Mouse (Mus musculus) CH12.LX (cell line): Measurements from ENCODE around the gene Gm20683. TPM values are rescaled to one million over a fixed set of nuclear protein-coding genes. Genes with fewer than 3 reads are reported as not detected.

Source experiments
- DNase-seq: peaks from one replicate; pipeline ENCODE4 v3.0.0-alpha.2; 2013; ENCODE audit errors: extremely low read depth
- H3K27ac ChIP-seq: 2 replicates; pipeline ENCODE4 v1.5.1; 2012; ENCODE audit warnings: low read depth, mild to moderate bottlenecking, control low read depth, moderate library complexity; ENCODE audit not compliant: insufficient read depth
- H3K27me3 ChIP-seq: replicated peaks from 2 replicates; pipeline ENCODE3; 2012; ENCODE audit warnings: inconsistent platforms
- H3K36me3 ChIP-seq, 2 experiments: replicated peaks in 1 of 2; 2 replicates each; pipeline versions ENCODE3 to v1.6.1; 2012; ENCODE audit warnings: inconsistent platforms in 1 of 2, low read length in 1 of 2, mild to moderate bottlenecking in 1 of 2, mixed read lengths in 1 of 2, moderate library complexity in 1 of 2; ENCODE audit not compliant: control insufficient read depth in 1 of 2, insufficient read depth in 1 of 2
- H3K4me1 ChIP-seq, 2 experiments: 2 replicates each; pipeline ENCODE4 v1.6.1; 2012; ENCODE audit warnings: inconsistent platforms in 1 of 2, moderate library complexity in 1 of 2; ENCODE audit not compliant: insufficient read depth in 2 of 2, control insufficient read depth in 1 of 2
- H3K4me2 ChIP-seq: 2 replicates; pipeline ENCODE4 v1.6.1; 2012; ENCODE audit warnings: low read depth, mild to moderate bottlenecking, control low read depth; ENCODE audit not compliant: poor library complexity, insufficient read depth, severe bottlenecking
- H3K4me3 ChIP-seq, 3 experiments: fragments of 150-350 bp in 1 of 3; sonication (generic) in 1 of 3; replicated peaks in 1 of 3; 2 replicates each; pipeline versions ENCODE3 to v1.5.1; 2011 to 2012; ENCODE audit warnings: low read depth in 2 of 3, low read length in 2 of 3, mild to moderate bottlenecking in 2 of 3, moderate library complexity in 2 of 3, control low read depth in 1 of 3, improper control_type of control experiment in 1 of 3, inconsistent platforms in 1 of 3, mixed read lengths in 1 of 3; ENCODE audit not compliant: poor library complexity in 1 of 3
- H3K79me2 ChIP-seq: replicated peaks from 2 replicates; pipeline ENCODE4 v1.6.1; 2012; ENCODE audit warnings: mild to moderate bottlenecking, moderate library complexity; ENCODE audit not compliant: control insufficient read depth, poor library complexity, insufficient read depth, severe bottlenecking; ENCODE audit errors: extremely low read depth
- H3K9ac ChIP-seq: 2 replicates; pipeline ENCODE4 v1.6.1; 2012; ENCODE audit warnings: low read depth, mild to moderate bottlenecking, control low read depth, moderate library complexity; ENCODE audit not compliant: insufficient read depth
- H3K9me3 ChIP-seq: replicated peaks from 2 replicates; pipeline ENCODE3; 2012; ENCODE audit warnings: low read length, inconsistent platforms, mixed read lengths
- BHLHE40 ChIP-seq: IDR thresholded peaks from 2 replicates; pipeline ENCODE4 v1.6.1; 2011; ENCODE audit warnings: mild to moderate bottlenecking, low read depth, low read length, improper control_type of control experiment
- CHD1 ChIP-seq: IDR thresholded peaks from 2 replicates; pipeline ENCODE4 v1.6.1; 2012; ENCODE audit warnings: low read depth, low read length, improper control_type of control experiment, inconsistent platforms
- CHD2 ChIP-seq: IDR thresholded peaks from 2 replicates; pipeline ENCODE4 v1.6.1; 2011; ENCODE audit warnings: low read length, improper control_type of control experiment
- CTCF ChIP-seq, 2 experiments: IDR thresholded peaks in 1 of 2; conservative IDR thresholded peaks in 1 of 2; 2 replicates each; pipeline ENCODE4 v1.5.1; 2011 to 2012; ENCODE audit warnings: low read depth in 2 of 2, low read length in 2 of 2, improper control_type of control experiment in 1 of 2, inconsistent platforms in 1 of 2, mild to moderate bottlenecking in 1 of 2, moderate library complexity in 1 of 2
- E2F4 ChIP-seq: IDR thresholded peaks from 2 replicates; pipeline ENCODE4 v1.6.1; 2011; ENCODE audit warnings: low read depth, low read length, improper control_type of control experiment; ENCODE audit not compliant: insufficient replicate concordance
- ELF1 ChIP-seq: IDR thresholded peaks from 2 replicates; pipeline ENCODE4 v1.6.1; 2014; ENCODE audit warnings: low read depth, mild to moderate bottlenecking, inconsistent platforms, low read length, improper control_type of control experiment
- EP300 ChIP-seq: IDR thresholded peaks from 2 replicates; pipeline ENCODE4 v1.6.1; 2011; ENCODE audit warnings: low read length, improper control_type of control experiment
- ETS1 ChIP-seq: conservative IDR thresholded peaks from 2 replicates; pipeline ENCODE4 v1.6.1; 2012; ENCODE audit warnings: low read depth, mild to moderate bottlenecking, inconsistent platforms, low read length, improper control_type of control experiment, moderate library complexity
- GABPA ChIP-seq: IDR thresholded peaks from 2 replicates; pipeline ENCODE4 v1.6.1; 2012; ENCODE audit warnings: low read depth, low read length, improper control_type of control experiment, inconsistent platforms; ENCODE audit not compliant: insufficient replicate concordance
- HCFC1 ChIP-seq: IDR thresholded peaks from 2 replicates; pipeline ENCODE4 v1.6.1; 2012; ENCODE audit warnings: low read depth, mild to moderate bottlenecking, inconsistent platforms, low read length, improper control_type of control experiment
- IRF4 ChIP-seq: IDR thresholded peaks from 2 replicates; pipeline ENCODE4 v1.6.1; 2014; ENCODE audit warnings: low read depth, mild to moderate bottlenecking, inconsistent platforms, low read length, improper control_type of control experiment
- JUN ChIP-seq: IDR thresholded peaks from 2 replicates; pipeline ENCODE4 v1.6.1; 2011; ENCODE audit warnings: low read depth, mild to moderate bottlenecking, low read length, improper control_type of control experiment, moderate library complexity; ENCODE audit not compliant: insufficient read depth
- JUND ChIP-seq: conservative IDR thresholded peaks from 2 replicates; pipeline ENCODE4 v1.6.1; 2011; ENCODE audit warnings: low read depth, low read length, improper control_type of control experiment
- KAT2A ChIP-seq: IDR thresholded peaks from 2 replicates; pipeline ENCODE4 v1.6.1; 2012; ENCODE audit warnings: low read length, improper control_type of control experiment, inconsistent platforms; ENCODE audit not compliant: insufficient replicate concordance
- MAFK ChIP-seq: IDR thresholded peaks from 2 replicates; pipeline ENCODE4 v1.6.1; 2011; ENCODE audit warnings: low read length, improper control_type of control experiment; ENCODE audit not compliant: insufficient replicate concordance
- MAX ChIP-seq: IDR thresholded peaks from 2 replicates; pipeline ENCODE4 v1.6.1; 2011; ENCODE audit warnings: low read length, improper control_type of control experiment
- MAZ ChIP-seq: IDR thresholded peaks from 2 replicates; pipeline ENCODE4 v1.6.1; 2012; ENCODE audit warnings: low read depth, mild to moderate bottlenecking, inconsistent platforms, low read length, improper control_type of control experiment, moderate library complexity
- MEF2A ChIP-seq: IDR thresholded peaks from 2 replicates; pipeline ENCODE4 v1.6.1; 2014; ENCODE audit warnings: low read depth, mild to moderate bottlenecking, inconsistent platforms, low read length, improper control_type of control experiment, borderline replicate concordance
- MXI1 ChIP-seq: IDR thresholded peaks from 2 replicates; pipeline ENCODE4 v1.6.1; 2011; ENCODE audit warnings: mild to moderate bottlenecking, low read depth, low read length, improper control_type of control experiment
- MYC ChIP-seq: IDR thresholded peaks from 2 replicates; pipeline ENCODE4 v1.6.1; 2011; ENCODE audit warnings: low read depth, mild to moderate bottlenecking, improper control_type of control experiment, low read length
- NELFE ChIP-seq: IDR thresholded peaks from 2 replicates; pipeline ENCODE4 v1.6.1; 2011; ENCODE audit warnings: low read depth, low read length, improper control_type of control experiment
- NRF1 ChIP-seq: IDR thresholded peaks from 2 replicates; pipeline ENCODE4 v1.6.1; 2014; ENCODE audit warnings: low read depth, mild to moderate bottlenecking, inconsistent platforms, low read length, improper control_type of control experiment, moderate library complexity
- PAX5 ChIP-seq: IDR thresholded peaks from 2 replicates; pipeline ENCODE4 v1.6.1; 2012; ENCODE audit warnings: low read length, inconsistent platforms, mixed read lengths
- POLR2A ChIP-seq: IDR thresholded peaks from 2 replicates; pipeline ENCODE4 v1.6.1; 2011; ENCODE audit warnings: low read depth, mild to moderate bottlenecking, improper control_type of control experiment, low read length
- POLR2AphosphoS2 ChIP-seq: IDR thresholded peaks from 2 replicates; pipeline ENCODE4 v1.6.1; 2011; ENCODE audit warnings: low read depth, low read length, improper control_type of control experiment
- RAD21 ChIP-seq: IDR thresholded peaks from 2 replicates; pipeline ENCODE4 v1.6.1; 2011; ENCODE audit warnings: low read depth, mild to moderate bottlenecking, low read length, improper control_type of control experiment, moderate library complexity
- RCOR1 ChIP-seq: conservative IDR thresholded peaks from 2 replicates; pipeline ENCODE4 v1.6.1; 2012; ENCODE audit warnings: low read depth, mild to moderate bottlenecking, inconsistent platforms, low read length, improper control_type of control experiment
- SIN3A ChIP-seq: IDR thresholded peaks from 2 replicates; pipeline ENCODE4 v1.6.1; 2012; ENCODE audit warnings: low read length, improper control_type of control experiment, inconsistent platforms
- SMC3 ChIP-seq: IDR thresholded peaks from 2 replicates; pipeline ENCODE4 v1.6.1; 2011; ENCODE audit warnings: low read depth, low read length, improper control_type of control experiment
- TBP ChIP-seq: conservative IDR thresholded peaks from 2 replicates; pipeline ENCODE4 v1.6.1; 2011; ENCODE audit warnings: low read depth, low read length, improper control_type of control experiment
- TCF12 ChIP-seq: IDR thresholded peaks from 2 replicates; pipeline ENCODE4 v1.6.1; 2014; ENCODE audit warnings: low read depth, mild to moderate bottlenecking, inconsistent platforms, low read length, improper control_type of control experiment
- UBTF ChIP-seq: IDR thresholded peaks from 2 replicates; pipeline ENCODE4 v1.6.1; 2012; ENCODE audit warnings: low read depth, mild to moderate bottlenecking, inconsistent platforms, low read length, improper control_type of control experiment, moderate library complexity
- USF1 ChIP-seq: IDR thresholded peaks from 2 replicates; pipeline ENCODE4 v1.6.1; 2014; ENCODE audit warnings: low read depth, mild to moderate bottlenecking, inconsistent platforms, low read length, improper control_type of control experiment
- USF2 ChIP-seq: conservative IDR thresholded peaks from 2 replicates; pipeline ENCODE4 v1.6.1; 2011; ENCODE audit warnings: low read depth, low read length, improper control_type of control experiment
- ZC3H11A ChIP-seq: IDR thresholded peaks from 2 replicates; pipeline ENCODE4 v1.6.1; 2012; ENCODE audit warnings: low read depth, mild to moderate bottlenecking, inconsistent platforms, low read length, improper control_type of control experiment
- ZKSCAN1 ChIP-seq: IDR thresholded peaks from 2 replicates; pipeline ENCODE4 v1.6.1; 2012; ENCODE audit warnings: low read depth, inconsistent platforms, low read length, improper control_type of control experiment, borderline replicate concordance
- ZMIZ1 ChIP-seq: IDR thresholded peaks from 2 replicates; pipeline ENCODE4 v1.6.1; 2012; ENCODE audit warnings: low read depth, mild to moderate bottlenecking, inconsistent platforms, low read length, improper control_type of control experiment
- ZNF384 ChIP-seq: IDR thresholded peaks from 2 replicates; pipeline ENCODE4 v1.6.1; 2012; ENCODE audit warnings: low read depth, low read length, improper control_type of control experiment, inconsistent platforms
- dilution Hi-C: fragments of 300-500 bp; cut with MboI; formaldehyde crosslinking; loops from 2 replicates; pipeline ENCODE4 v1.14.3; 2020; ENCODE audit warnings: low sequenced_read_pairs; ENCODE audit not compliant: extremely low pct_unique_long_range_greater_than_20kb, extremely low pct_ligation_motif_present
- in situ Hi-C: fragments of 300-500 bp; cut with MboI; formaldehyde crosslinking; loops from 3 replicates; pipeline ENCODE4 v1.14.3; 2019; ENCODE audit warnings: low sequenced_read_pairs, low pct_ligation_motif_present, low pct_unique_long_range_greater_than_20kb, mixed read lengths
- polyA plus RNA-seq: library from polyadenylated mRNA; unstranded; fragments of >175 nt; gene quantifications from 2 replicates; pipeline ENCODE4 v1.2.1, GENCODE M21; 2012; ENCODE audit warnings: low read depth; ENCODE audit not compliant: insufficient read length
- total RNA-seq, 2 experiments: library from RNA; depleted of rRNA; stranded (reverse); fragments of 300-350 nt in 1 of 2; fragments of >200 nt in 1 of 2; gene quantifications; 2 replicates each; pipeline ENCODE4 v1.2.3; 2012 to 2014

The Gm20683 gene
- total and polyA plus RNA-seq, 3 experiments = 1.3 to 4.8 (median 3.8) TPM

- dilution Hi-C loops = no loop called here
- TF ChIP-seq SIN3A = peak; percentile 94; the same call in 1 of the 2 replicates
- TF ChIP-seq KAT2A = peak; percentile 83; the same call in 1 of the 2 replicates
- TF ChIP-seq IRF4 = peak; percentile 79
- no peak for TF ChIP-seq CHD1
- no peak for TF ChIP-seq SMC3
- no peak; the same call in 1 of the 2 replicates for TF ChIP-seq USF2
- TF ChIP-seq USF1 = no peak
- no peak for TF ChIP-seq MAFK
- TF ChIP-seq ZNF384 = no peak
- 0 out of 2 replicates have a peak, but pooled peaks have one; percentile 12 for TF ChIP-seq MYC
- no peak for TF ChIP-seq JUND
- TF ChIP-seq ZKSCAN1 = peak; percentile 20; the same call in 1 of the 2 replicates
- 0 out of 2 replicates have a peak, but pooled peaks have one; percentile 76 for TF ChIP-seq NELFE
- TF ChIP-seq CHD2 = peak; percentile 81
- peak; percentile 63; the same call in 1 of the 2 replicates for TF ChIP-seq TBP
- peak; percentile 60; the same call in 1 of the 2 replicates for TF ChIP-seq MEF2A
- TF ChIP-seq POLR2A = peak; percentile 79
- TF ChIP-seq MXI1 = peak; percentile 83
- TF ChIP-seq GABPA = peak; percentile 24; the same call in 1 of the 2 replicates
- TF ChIP-seq ZMIZ1 = peak; percentile 85
- TF ChIP-seq BHLHE40 = no peak
- TF ChIP-seq MAZ = peak; percentile 74; the same call in 1 of the 2 replicates
- peak; percentile 23; the same call in 1 of the 2 replicates for TF ChIP-seq UBTF
- TF ChIP-seq POLR2AphosphoS2 = 0 out of 2 replicates have a peak, but pooled peaks have one; percentile 36
- peak; percentile 92 for TF ChIP-seq HCFC1
- TF ChIP-seq RCOR1 = peak; percentile 84
- peak; percentile 55; the same call in 1 of the 2 replicates for TF ChIP-seq MAX
- TF ChIP-seq CTCF (conservative IDR thresholded peaks at IDR 0.05 in 1 of 2, IDR thresholded peaks at IDR 0.05 in 1 of 2; ENCODE audit: low read depth in 2 of 2, low read length in 2 of 2) = no peak
- no peak for TF ChIP-seq E2F4
- no peak for TF ChIP-seq ZC3H11A
- TF ChIP-seq EP300 = no peak
- TF ChIP-seq JUN = no peak
- peak; percentile 46 for TF ChIP-seq NRF1
- no peak for TF ChIP-seq PAX5
- peak; percentile 86 for TF ChIP-seq TCF12
- peak; percentile 77 for TF ChIP-seq ELF1
- no peak for TF ChIP-seq ETS1
- no peak for TF ChIP-seq RAD21
- peaks cover 14 to 29% of the 10 kb centered on the region in 2 experiments for H3K4me1 ChIP-seq
- H3K36me3 ChIP-seq = peaks cover 17 to 44% of the 10 kb centered on the region in 2 experiments
- in situ Hi-C loops = loop anchor here (10.0 kb wide), 1 partner anchor 57 kb away; the partner anchor contains the start of gene Mslnl
- peak; percentile 84 for DNase-seq
- H3K9ac ChIP-seq = peak overlapping the region; percentile 42
- no peaks in the 10 kb centered on the region for H3K27me3 ChIP-seq
- H3K9me3 ChIP-seq = no peaks in the 10 kb centered on the region
- peak overlapping the region; percentile 67 to 83 (median 76) for H3K4me3 ChIP-seq
- H3K27ac ChIP-seq = peak overlapping the region; percentile 67
- H3K4me2 ChIP-seq = peak overlapping the region; percentile 71; the same call in 1 of the 2 replicates
- H3K79me2 ChIP-seq = 0 out of 2 replicates have a peak, but pooled peaks cover 3% of the 10 kb centered on the region
These were observed 49.6 kb downstream of the Gm20683 start for GRCm38 (mm10) chr17:25791843-25792527.
